8 mouse cellular contexts compared by ENCODE assay signal in the genomic region with DNA sequence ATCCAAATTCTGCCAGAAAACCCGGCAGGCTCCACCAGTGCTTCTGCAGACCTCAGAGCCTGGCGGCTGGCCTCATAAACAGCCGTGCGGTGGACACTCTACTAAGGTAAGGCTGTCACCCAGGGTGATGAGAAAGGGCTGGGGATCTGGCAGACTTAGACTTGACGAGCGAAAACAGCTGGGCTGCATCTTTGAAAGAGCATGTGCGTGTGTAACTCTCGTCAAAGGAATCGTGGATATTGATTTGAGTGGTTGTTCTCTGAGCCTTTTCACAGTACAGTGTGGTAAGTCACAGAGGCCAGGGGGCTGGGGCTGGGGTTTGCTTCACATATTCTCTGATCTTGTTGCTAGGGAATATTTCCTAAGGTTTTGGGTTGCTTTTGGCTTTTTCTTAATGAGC. TPM values are rescaled to one million over a fixed set of nuclear protein-coding genes. Genes with fewer than 3 reads are reported as not detected.
DNase-seq lines count a peak whose midpoint lies in the region; ATAC-seq and TF ChIP-seq lines count a peak whose summit lies in the region.

Txnrd1 (plus strand) TSS at position 26 of the 400 bp plus-strand sequence.

- DNase-seq in adrenal gland, adult 18-20 months (ENCODE audit: low spot score in 2 of 2), result no peak
- no peak for DNase-seq in adrenal gland, adult (ENCODE audit: inconsistent age in 2 of 2, low spot score in 1 of 2)
- DNase-seq in ES-E14 (ENCODE audit: low read depth, low spot score), result no peak
- DNase-seq in hindbrain, embryonic 10.5 days (ENCODE audit: low spot score), result no peak
- no peak for DNase-seq in liver, embryonic 11.5 days (ENCODE audit: low spot score)
- no peak for DNase-seq in natural killer cell, adult 2 months (ENCODE audit: low spot score in 2 of 2)

- ATAC-seq in forebrain, embryonic 13.5 days, result no peak
- no peak for ATAC-seq in liver, embryonic 11.5 days (replicated peaks; ENCODE audit: low FRiP score)

- TF ChIP-seq POLR2A in small intestine, adult 2 months (IDR thresholded peaks at IDR 0.05; ENCODE audit: low read depth, low read length), result no peak

- no peaks in the 10 kb centered on the region for H3K4me1 ChIP-seq in ES-E14 (ENCODE audit: control insufficient read depth in 2 of 2, insufficient read depth in 2 of 2, low read length in 2 of 2, poor library complexity in 1 of 2)
- 0 out of 2 replicates have a peak, but pooled peaks cover 6% of the 10 kb centered on the region for H3K4me1 ChIP-seq in forebrain, embryonic 13.5 days
- 0 out of 2 replicates have a peak, but pooled peaks cover 4% of the 10 kb centered on the region for H3K4me1 ChIP-seq in hindbrain, embryonic 10.5 days (replicated peaks)
- peaks cover 3% of the 10 kb centered on the region; the same call in 1 of the 2 replicates for H3K4me1 ChIP-seq in liver, embryonic 11.5 days (replicated peaks; ENCODE audit: control insufficient read depth, insufficient read depth, low read length)
- peaks cover 7% of the 10 kb centered on the region; the same call in 1 of the 2 replicates for H3K4me1 ChIP-seq in small intestine, adult 2 months (ENCODE audit: control insufficient read depth, insufficient read depth, insufficient read length, low read length)

- H3K4me3 ChIP-seq in ES-E14 (ENCODE audit: insufficient read depth in 1 of 2, low read depth in 1 of 2, low read length in 2 of 2, poor library complexity in 1 of 2, severe bottlenecking in 1 of 2), result no peak within 1 kb of the TSS
- H3K4me3 ChIP-seq in forebrain, embryonic 13.5 days, result no peak within 1 kb of the TSS
- no peak within 1 kb of the TSS for H3K4me3 ChIP-seq in hindbrain, embryonic 10.5 days
- H3K4me3 ChIP-seq in liver, embryonic 11.5 days (ENCODE audit: low read depth, low read length), result no peak within 1 kb of the TSS
- H3K4me3 ChIP-seq in small intestine, adult 2 months (ENCODE audit: low read depth, low read length), result no peak within 1 kb of the TSS

- H3K4me2 ChIP-seq in forebrain, embryonic 13.5 days, result no peak within 1 kb of the TSS
- no peak within 1 kb of the TSS for H3K4me2 ChIP-seq in liver, embryonic 11.5 days

- no peak for TF ChIP-seq CTCF in small intestine, adult 2 months (IDR thresholded peaks at IDR 0.05; ENCODE audit: extremely low read depth, insufficient read length, insufficient replicate concordance, low read depth, low read length)

- H3K36me3 ChIP-seq in ES-E14 (ENCODE audit: control insufficient read depth, insufficient read depth, low read length, poor library complexity, severe bottlenecking), result no peaks in the 10 kb centered on the region
- H3K36me3 ChIP-seq in forebrain, embryonic 13.5 days (ENCODE audit: poor library complexity, severe bottlenecking), result no peaks in the 10 kb centered on the region
- H3K36me3 ChIP-seq in hindbrain, embryonic 10.5 days, result no peaks in the 10 kb centered on the region
- no peaks in the 10 kb centered on the region for H3K36me3 ChIP-seq in liver, embryonic 11.5 days (ENCODE audit: control insufficient read depth, insufficient read depth, low read length)
- H3K36me3 ChIP-seq in small intestine, adult 2 months (ENCODE audit: control insufficient read depth, insufficient read depth, low read length), result no peaks in the 10 kb centered on the region

- peaks cover 11% of the 10 kb centered on the region for H3K9me3 ChIP-seq in ES-E14 (ENCODE audit: control insufficient read depth, insufficient read depth, low read depth, low read length)
- no peaks in the 10 kb centered on the region for H3K9me3 ChIP-seq in forebrain, embryonic 13.5 days (replicated peaks)
- no peaks in the 10 kb centered on the region for H3K9me3 ChIP-seq in hindbrain, embryonic 10.5 days
- H3K9me3 ChIP-seq in liver, embryonic 11.5 days (ENCODE audit: control insufficient read depth, low read length), result no peaks in the 10 kb centered on the region

- WGBS in forebrain, embryonic 13.5 days, result 49% methylated on average over 9 of the region's 9 CpGs
- WGBS in hindbrain, embryonic 10.5 days, result 76% methylated on average over 9 of the region's 9 CpGs
- 67% methylated on average over 9 of the region's 9 CpGs for WGBS in liver, embryonic 11.5 days
- 76% methylated on average over 9 of the region's 9 CpGs for WGBS in small intestine, adult 2 months

- no peaks in the 10 kb centered on the region for H3K27me3 ChIP-seq in forebrain, embryonic 13.5 days
- H3K27me3 ChIP-seq in hindbrain, embryonic 10.5 days (ENCODE audit: insufficient read depth, poor library complexity, severe bottlenecking), result no peaks in the 10 kb centered on the region; the same call in 1 of the 2 replicates
- no peaks in the 10 kb centered on the region for H3K27me3 ChIP-seq in liver, embryonic 11.5 days (replicated peaks; ENCODE audit: control insufficient read depth, insufficient read depth, low read length)
- no peaks in the 10 kb centered on the region for H3K27me3 ChIP-seq in small intestine, adult 2 months (ENCODE audit: control insufficient read depth, insufficient read depth, low read length)

- H3K9ac ChIP-seq in ES-E14 (ENCODE audit: insufficient read depth, low read depth, low read length, poor library complexity, severe bottlenecking), result no peak within 1 kb of the TSS
- no peak within 1 kb of the TSS for H3K9ac ChIP-seq in forebrain, embryonic 13.5 days
- H3K9ac ChIP-seq in liver, embryonic 11.5 days (ENCODE audit: low read depth, low read length), result no peak within 1 kb of the TSS

- in situ Hi-C loops in ES-E14 (cut with MboI; ENCODE audit: low sequenced_read_pairs in 2 of 2, unreplicated experiment in 2 of 2), result no loop called here

- H3K27ac ChIP-seq in ES-E14 (ENCODE audit: insufficient read depth, low read depth, low read length, poor library complexity, severe bottlenecking), result no peak within 1 kb of the TSS
- no peak within 1 kb of the TSS for H3K27ac ChIP-seq in forebrain, embryonic 13.5 days
- H3K27ac ChIP-seq in hindbrain, embryonic 10.5 days, result no peak within 1 kb of the TSS
- no peak within 1 kb of the TSS for H3K27ac ChIP-seq in liver, embryonic 11.5 days (ENCODE audit: low read depth, low read length)
- H3K27ac ChIP-seq in small intestine, adult 2 months (ENCODE audit: insufficient read depth, low read depth, low read length), result no peak within 1 kb of the TSS

TF ChIP-seq in ES-E14, 5 proteins besides CTCF, POLR2A, EP300 and RAD21:
- TF ChIP-seq HCFC1 (IDR thresholded peaks at IDR 0.05; ENCODE audit: borderline replicate concordance, insufficient read depth, low read length), result no peak
- no peak for TF ChIP-seq MAFK (IDR thresholded peaks at IDR 0.05; ENCODE audit: insufficient read depth, low read depth, low read length)
- TF ChIP-seq ZNF384 (IDR thresholded peaks at IDR 0.05; ENCODE audit: low read depth, low read length), result no peak
- no peak for TF ChIP-seq CHD2 (IDR thresholded peaks at IDR 0.05; ENCODE audit: low read depth, low read length)
- no peak for TF ChIP-seq ZC3H11A (IDR thresholded peaks at IDR 0.05; ENCODE audit: borderline replicate concordance, low read depth, low read length)

RNA-seq across cellular contexts. Expression of gene Txnrd1, which starts in this region (rescaled TPM):
- total RNA-seq in adrenal gland, adult 18-20 months (2021), result 100 to 1,000 TPM in 1 of 2 experiments, 10 to 100 TPM in 1; 86.4 to 142 TPM
- total RNA-seq in ES-E14 (2012; rRNA removed), result 107 and 167 TPM in 2 replicates
- polyA plus RNA-seq in forebrain, embryonic 13.5 days (2015; fragmentation: Nextera tagmentation; extraction: Ambion mirVana), result 154 and 158 TPM in 2 replicates
- 164 and 172 TPM in 2 replicates for polyA plus RNA-seq in hindbrain, embryonic 10.5 days (2016; fragmentation: Nextera tagmentation; extraction: Ambion mirVana)
- polyA plus RNA-seq in liver, embryonic 11.5 days (2014; fragmentation: Nextera tagmentation; extraction: Ambion mirVana), result 129 and 145 TPM in 2 replicates
- polyA plus RNA-seq in small intestine, adult 2 months (2012; rRNA removed), result 58.6 and 69.4 TPM in 2 replicates
